Mouse (Mus musculus) neural tube, embryonic 15.5 days (tissue): ENCODE data around the gene Cldn19. TPM values are rescaled to one million over a fixed set of nuclear protein-coding genes. Genes with fewer than 3 reads are reported as not detected.

Experiments
- ATAC-seq: fragments of 200-750 bp; cut with Nextera tagmentation; 2 replicates; pipeline ENCODE4 v1.8.0; 2017; ENCODE audit warnings: mild to moderate bottlenecking, moderate TSS enrichment, moderate library complexity; ENCODE audit not compliant: low FRiP score
- H3K27ac ChIP-seq: fragments of 300-500 bp; sonication (generic); replicated peaks from 2 replicates; pipeline ENCODE4 v1.5.1; 2015; ENCODE audit warnings: mild to moderate bottlenecking, inconsistent platforms
- H3K27me3 ChIP-seq: fragments of 300-500 bp; sonication (generic); replicated peaks from 2 replicates; pipeline ENCODE4 v1.6.1; 2015; ENCODE audit warnings: inconsistent platforms
- H3K36me3 ChIP-seq: fragments of 300-500 bp; sonication (generic); 2 replicates; pipeline ENCODE4 v1.6.1; 2015; ENCODE audit warnings: inconsistent platforms
- H3K4me1 ChIP-seq: fragments of 300-500 bp; sonication (generic); 2 replicates; pipeline ENCODE4 v1.6.1; 2015; ENCODE audit warnings: inconsistent platforms
- H3K4me2 ChIP-seq: fragments of 300-500 bp; sonication (generic); 2 replicates; pipeline ENCODE4 v1.6.1; 2015; ENCODE audit warnings: inconsistent platforms, mild to moderate bottlenecking, moderate library complexity
- H3K4me3 ChIP-seq: fragments of 300-500 bp; sonication (generic); replicated peaks from 2 replicates; pipeline ENCODE4 v1.5.1; 2015; ENCODE audit warnings: mild to moderate bottlenecking, inconsistent platforms
- H3K9ac ChIP-seq: fragments of 300-500 bp; sonication (generic); replicated peaks from 2 replicates; pipeline ENCODE4 v1.6.1; 2015; ENCODE audit warnings: mild to moderate bottlenecking, inconsistent platforms
- H3K9me3 ChIP-seq: fragments of 300-500 bp; sonication (generic); replicated peaks from 2 replicates; pipeline ENCODE4 v1.6.1; 2016; ENCODE audit warnings: inconsistent platforms
- WGBS: fragments of 180-500 bp; shearing (Covaris S2); methylation state at CpG from one replicate; pipeline ENCODE4 v1.1.7; 2015; ENCODE audit warnings: mixed read lengths; 5-methylcytosine and 5-hydroxymethylcytosine counted together
- polyA plus RNA-seq: library from polyadenylated mRNA; unstranded; fragments of >200 nt; fragmentation: Nextera tagmentation; extraction: Ambion mirVana; gene quantifications from 2 replicates; pipeline ENCODE4 v1.2.1, GENCODE M21; 2015

Cldn19 gene
- polyA plus RNA-seq, 1 experiment from 2014 or later, result 0.81 TPM

GRCm38 (mm10) chr4:119285336-119285735 lies 30.1 kb downstream of the Cldn19 start:
- peaks cover 15% of the 10 kb centered on the region for H3K4me1 ChIP-seq
- H3K36me3 ChIP-seq, result peaks cover 35% of the 10 kb centered on the region
- no peaks in the 10 kb centered on the region for H3K9me3 ChIP-seq
- no peak overlapping the region for H3K9ac ChIP-seq
- H3K4me3 ChIP-seq, result no peak overlapping the region
- H3K27ac ChIP-seq, result no peak overlapping the region
- 89% methylated on average over 2 of the region's 2 CpGs for WGBS
- ATAC-seq, result no peak
- H3K4me2 ChIP-seq, result no peak overlapping the region
- H3K27me3 ChIP-seq, result no peaks in the 10 kb centered on the region

DNA sequence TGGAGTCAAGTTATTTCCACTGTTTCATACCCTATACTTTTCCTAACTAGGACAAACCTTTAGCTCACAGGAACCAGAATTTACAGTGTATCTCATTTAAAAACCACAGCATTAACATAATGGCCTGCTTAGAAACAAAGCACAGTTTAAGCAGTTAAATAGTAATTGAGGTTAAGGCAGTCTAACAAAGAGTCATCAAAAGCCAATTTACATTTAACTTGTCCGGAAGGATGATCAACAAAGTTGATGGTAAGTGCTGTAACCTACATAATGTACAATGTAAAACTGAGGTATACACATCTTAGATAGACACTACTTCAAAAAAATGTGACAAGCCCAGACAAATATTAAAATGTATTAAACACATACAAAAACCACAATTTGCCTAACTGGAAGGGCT lies 36.7 kb downstream of the Cldn19 start:
- peak overlapping the region; percentile 73 for H3K4me2 ChIP-seq
- no peak for ATAC-seq
- peak overlapping the region; percentile 82 for H3K9ac ChIP-seq
- peak overlapping the region; percentile 87 for H3K4me3 ChIP-seq
- no peaks in the 10 kb centered on the region for H3K9me3 ChIP-seq
- WGBS, result 47% methylated on average over 1 of the region's 1 CpGs
- H3K27me3 ChIP-seq, result no peaks in the 10 kb centered on the region
- H3K27ac ChIP-seq, result peak overlapping the region; percentile 98; the same call in 1 of the 2 replicates
- no peaks in the 10 kb centered on the region for H3K36me3 ChIP-seq
- peaks cover 48% of the 10 kb centered on the region for H3K4me1 ChIP-seq

DNA sequence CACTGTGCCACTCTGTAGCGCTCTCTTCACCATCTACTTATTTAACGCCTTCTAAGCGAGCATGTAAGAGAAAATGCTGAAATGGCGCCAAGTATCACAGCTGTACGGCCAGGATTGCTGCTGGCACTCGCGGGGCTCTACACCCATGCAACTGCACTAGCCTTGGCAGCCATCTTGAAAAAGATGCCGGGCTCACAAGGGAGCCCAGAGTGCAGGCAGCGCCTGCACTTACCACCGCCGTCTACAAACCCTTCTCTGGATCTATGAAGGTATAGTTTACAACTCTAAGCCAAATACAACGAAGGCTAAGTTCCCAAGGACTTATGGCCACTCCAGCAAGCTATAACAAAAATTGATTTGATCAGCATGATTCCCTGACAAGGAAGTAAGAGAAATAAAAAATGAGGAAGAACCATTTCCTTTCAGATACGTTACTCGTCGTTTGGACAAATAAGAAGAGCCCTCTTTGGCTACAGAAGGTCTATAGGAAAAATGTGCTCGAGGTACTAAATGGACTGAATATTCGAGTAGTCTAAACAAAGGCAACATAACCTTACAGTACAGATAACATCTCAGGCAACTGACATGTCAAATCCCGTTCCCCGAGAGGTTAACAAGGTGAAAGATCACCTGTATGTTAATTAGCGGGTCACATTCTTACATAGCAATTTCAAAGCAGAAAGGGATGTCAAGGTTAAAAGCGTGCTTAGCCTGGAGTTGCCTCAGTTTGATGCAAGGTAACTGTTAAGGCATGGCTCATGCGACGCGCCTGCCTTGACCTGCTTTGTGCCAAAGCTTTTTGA lies 37.8 kb downstream of the Cldn19 start:
- 1% methylated on average over 24 of the region's 24 CpGs for WGBS
- Histone ChIP-seq H3K4me1 (peaks cover 39% of the 10 kb centered on the region), H3K27me3 (no peaks in the 10 kb centered on the region), H3K27ac (peak overlapping the region; percentile 98), H3K4me3 (peak overlapping the region; percentile 87), H3K9ac (peak overlapping the region; percentile 82), H3K36me3 (no peaks in the 10 kb centered on the region), H3K9me3 (no peaks in the 10 kb centered on the region), H3K4me2 (peak overlapping the region; percentile 73)
- no peak for ATAC-seq

DNA sequence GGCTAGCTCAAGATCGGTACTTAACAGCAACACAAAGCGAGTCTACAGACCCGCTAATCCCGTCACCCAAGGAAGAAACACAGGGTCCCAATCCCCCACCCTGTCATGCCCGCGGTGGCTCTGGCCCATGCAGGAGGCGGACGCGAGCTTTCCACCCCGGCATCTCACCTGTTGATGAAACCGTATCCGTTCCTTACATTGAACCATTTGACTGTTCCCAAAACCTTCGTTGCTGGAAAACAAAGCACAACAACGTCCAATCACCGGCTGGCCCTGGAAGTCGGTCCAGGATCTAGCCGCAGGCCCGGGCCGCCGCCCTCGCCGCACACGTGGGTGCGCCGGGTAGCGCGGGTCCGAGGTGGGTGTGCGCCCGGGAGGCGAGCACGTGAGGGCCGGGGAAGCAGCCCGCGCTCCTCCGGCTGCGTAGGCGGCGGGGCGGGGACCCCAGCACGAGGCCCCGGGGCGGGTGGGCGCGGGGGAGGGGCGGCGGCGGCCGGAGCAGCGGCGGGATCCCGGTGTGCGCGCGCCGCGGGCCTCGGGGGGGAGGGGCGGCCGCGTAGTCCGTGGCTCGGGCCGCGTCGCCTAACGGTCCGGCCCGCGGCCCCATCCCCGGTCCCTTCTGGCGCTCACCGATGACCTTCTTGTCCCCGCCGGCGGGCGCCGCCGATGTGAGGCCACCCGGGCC lies 38.5 kb downstream of the Cldn19 start:
- peak; percentile 27; the same call in 1 of the 2 replicates for ATAC-seq
- Histone ChIP-seq H3K36me3 (no peaks in the 10 kb centered on the region), H3K4me3 (peak overlapping the region; percentile 87), H3K4me1 (peaks cover 39% of the 10 kb centered on the region), H3K27me3 (no peaks in the 10 kb centered on the region), H3K4me2 (peak overlapping the region; percentile 73), H3K9ac (peak overlapping the region; percentile 82), H3K27ac (peak overlapping the region; percentile 98), H3K9me3 (no peaks in the 10 kb centered on the region)
- WGBS, result under 1% methylated on average over 52 of the region's 80 CpGs

DNA sequence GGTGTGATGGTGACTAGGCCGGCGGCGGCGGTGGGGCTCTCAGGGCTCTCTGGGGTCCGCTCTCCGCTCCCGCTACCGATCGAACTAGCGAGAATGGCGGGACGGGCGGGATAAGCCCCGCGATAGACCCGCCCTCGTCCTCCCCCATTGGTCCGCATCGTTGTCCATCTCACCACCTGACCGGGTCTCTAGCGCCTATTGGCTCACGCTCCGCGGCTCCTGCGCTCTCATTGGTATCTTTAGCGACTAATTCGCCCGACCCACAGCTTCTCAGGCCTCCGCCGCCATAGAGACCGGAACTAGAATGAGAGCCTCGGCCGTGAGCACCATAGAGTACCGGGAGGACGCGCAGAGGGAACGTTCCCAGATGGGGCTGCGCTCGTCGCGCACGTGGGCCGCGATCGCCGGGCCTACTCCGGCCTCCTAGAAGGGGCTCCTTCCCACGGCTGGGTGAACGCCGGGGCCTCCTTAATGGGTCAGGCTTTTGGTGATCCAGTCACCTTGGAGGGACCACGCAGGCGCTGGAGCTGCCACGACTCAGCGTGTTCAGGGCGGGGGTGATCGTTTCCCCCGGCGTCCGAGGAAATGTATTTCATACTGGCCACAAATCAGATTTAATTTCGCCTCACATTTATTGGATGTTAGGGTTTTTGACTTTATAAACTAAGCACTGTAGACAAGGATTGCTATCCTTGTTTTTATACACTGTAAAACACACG lies 39.4 kb downstream of the Cldn19 start, which contains the start of gene Ybx1:
Gene Ybx1 (minus strand): TSS at position 190 of the 719 bp plus-strand sequence.
- Histone ChIP-seq H3K4me1 (peaks cover 36% of the 10 kb centered on the region), H3K27me3 (no peaks in the 10 kb centered on the region), H3K36me3 (no peaks in the 10 kb centered on the region), H3K9ac (peak within 1 kb of the TSS; percentile 82), H3K9me3 (no peaks in the 10 kb centered on the region), H3K27ac (peak within 1 kb of the TSS; percentile 98), H3K4me2 (peak within 1 kb of the TSS; percentile 73), H3K4me3 (peak within 1 kb of the TSS; percentile 87)
- peak; percentile 99 for ATAC-seq
- WGBS, result under 1% methylated on average over 59 of the region's 61 CpGs

DNA sequence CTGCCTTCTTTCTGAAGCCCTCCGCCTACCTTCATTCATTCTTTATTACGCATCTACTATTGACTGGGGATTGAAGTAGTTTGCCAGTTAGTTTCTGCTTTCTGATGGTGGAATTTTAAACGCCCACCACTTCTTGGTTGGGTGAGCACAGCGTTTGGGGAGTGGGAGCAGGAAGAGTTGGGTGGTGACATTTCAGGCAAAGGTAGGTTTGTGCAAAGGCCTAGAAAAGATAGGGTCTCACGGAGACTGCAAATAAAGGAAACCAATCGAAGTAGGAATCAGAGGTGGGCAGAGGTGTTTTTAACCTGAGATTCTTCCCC lies 39.9 kb downstream of the Cldn19 start:
- Histone ChIP-seq H3K9ac (peak overlapping the region; percentile 77), H3K27ac (peak overlapping the region; percentile 98), H3K36me3 (no peaks in the 10 kb centered on the region), H3K27me3 (no peaks in the 10 kb centered on the region), H3K4me1 (peaks cover 36% of the 10 kb centered on the region), H3K9me3 (no peaks in the 10 kb centered on the region), H3K4me2 (peak overlapping the region; percentile 65), H3K4me3 (peak overlapping the region; percentile 87)
- no peak for ATAC-seq
- WGBS, result 5% methylated on average over 6 of the region's 6 CpGs

DNA sequence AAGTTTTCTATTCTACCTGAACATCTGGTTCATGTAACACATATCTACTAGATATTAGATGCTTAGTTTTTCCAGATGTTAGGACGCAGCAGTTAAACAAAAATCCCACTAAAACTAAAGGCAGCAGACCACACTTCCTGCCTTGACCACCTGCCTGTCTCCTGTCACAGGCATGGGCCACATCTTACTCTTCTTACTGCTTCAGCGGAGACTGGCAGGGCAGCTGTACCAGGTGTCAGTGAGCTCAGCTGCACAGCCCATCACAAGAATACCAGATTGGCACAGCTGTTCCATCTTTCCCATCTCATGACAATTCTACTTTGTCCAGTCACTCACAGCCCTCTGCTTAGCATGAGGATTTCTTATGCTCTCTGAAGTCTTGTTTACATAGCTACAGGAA lies 42.1 kb downstream of the Cldn19 start:
- no peak overlapping the region for H3K4me2 ChIP-seq
- H3K36me3 ChIP-seq, result no peaks in the 10 kb centered on the region
- H3K9ac ChIP-seq, result no peak overlapping the region
- WGBS, result 89% methylated on average over 2 of the region's 2 CpGs
- H3K4me1 ChIP-seq, result peaks cover 15% of the 10 kb centered on the region
- H3K4me3 ChIP-seq, result no peak overlapping the region
- no peak overlapping the region for H3K27ac ChIP-seq
- H3K9me3 ChIP-seq, result no peaks in the 10 kb centered on the region
- no peak for ATAC-seq
- no peaks in the 10 kb centered on the region for H3K27me3 ChIP-seq

DNA sequence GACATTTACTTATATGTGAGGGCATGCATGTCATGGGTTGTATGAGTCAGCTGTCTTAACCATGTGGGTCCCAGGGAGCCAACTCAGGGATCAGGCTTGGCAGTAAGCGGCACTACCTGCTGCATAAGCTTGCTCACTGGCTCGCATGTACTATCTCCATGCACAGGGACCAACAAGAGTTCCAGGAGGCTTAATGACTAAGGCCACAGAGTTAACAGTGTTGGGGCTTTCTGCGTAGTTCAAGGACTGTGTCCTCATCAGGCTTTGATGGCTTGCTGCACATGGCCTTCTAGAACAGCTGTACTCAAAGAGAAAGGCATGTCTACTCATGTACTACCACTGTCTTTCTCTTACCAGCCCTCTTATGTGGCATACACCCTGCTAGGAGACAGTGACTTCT lies 45.5 kb downstream of the Cldn19 start:
- 95% methylated on average over 3 of the region's 3 CpGs for WGBS
- Histone ChIP-seq H3K27ac (no peak overlapping the region), H3K4me3 (no peak overlapping the region), H3K4me2 (no peak overlapping the region), H3K9ac (no peak overlapping the region), H3K36me3 (no peaks in the 10 kb centered on the region), H3K27me3 (no peaks in the 10 kb centered on the region), H3K4me1 (peaks cover 3% of the 10 kb centered on the region), H3K9me3 (no peaks in the 10 kb centered on the region)
- no peak for ATAC-seq

- no peak overlapping the region for H3K27ac ChIP-seq
- no peaks in the 10 kb centered on the region for H3K4me1 ChIP-seq
- H3K9me3 ChIP-seq, result no peaks in the 10 kb centered on the region
- H3K4me3 ChIP-seq, result no peak overlapping the region
- H3K27me3 ChIP-seq, result no peaks in the 10 kb centered on the region
- no peak overlapping the region for H3K9ac ChIP-seq
- 0 out of 2 replicates have a peak, but pooled peaks cover 2% of the 10 kb centered on the region for H3K36me3 ChIP-seq
- WGBS, result 84% methylated on average over 3 of the region's 3 CpGs
- H3K4me2 ChIP-seq, result no peak overlapping the region
- no peak for ATAC-seq
These were observed 46.6 kb downstream of the Cldn19 start for GRCm38 (mm10) chr4:119301777-119302176.

GRCm38 (mm10) chr4:119303291-119303690 lies 48.1 kb downstream of the Cldn19 start:
- Histone ChIP-seq H3K27me3 (no peaks in the 10 kb centered on the region), H3K9ac (no peak overlapping the region), H3K4me3 (no peak overlapping the region), H3K27ac (no peak overlapping the region), H3K9me3 (no peaks in the 10 kb centered on the region), H3K36me3 (peaks cover 14% of the 10 kb centered on the region), H3K4me2 (no peak overlapping the region), H3K4me1 (no peaks in the 10 kb centered on the region)
- 95% methylated on average over 8 of the region's 8 CpGs for WGBS
- no peak for ATAC-seq

DNA sequence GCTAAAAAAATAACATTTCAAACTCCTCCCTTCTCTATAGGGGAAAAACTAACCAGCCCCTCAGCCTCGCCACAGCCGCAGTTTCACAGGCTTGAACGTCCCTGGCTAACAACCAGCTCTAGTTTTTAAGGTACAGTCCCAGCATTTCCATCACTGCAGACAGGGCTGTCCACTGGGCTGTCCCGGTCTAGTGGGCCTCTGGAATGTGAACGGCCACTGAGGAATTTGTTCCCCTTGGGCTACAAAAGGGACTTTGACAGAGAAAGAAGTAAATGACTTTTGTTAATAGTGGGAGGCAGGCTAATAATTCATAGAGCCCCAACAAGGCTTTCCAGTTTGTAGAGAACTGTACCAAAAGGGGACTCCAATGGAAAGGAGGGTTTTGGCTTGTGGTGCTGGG lies 50.2 kb downstream of the Cldn19 start:
- peaks cover 29% of the 10 kb centered on the region for H3K36me3 ChIP-seq
- no peak overlapping the region for H3K9ac ChIP-seq
- no peaks in the 10 kb centered on the region for H3K9me3 ChIP-seq
- H3K4me3 ChIP-seq, result no peak overlapping the region
- 58% methylated on average over 5 of the region's 5 CpGs for WGBS
- no peaks in the 10 kb centered on the region for H3K27me3 ChIP-seq
- ATAC-seq, result no peak
- H3K4me2 ChIP-seq, result no peak overlapping the region
- H3K4me1 ChIP-seq, result no peaks in the 10 kb centered on the region
- no peak overlapping the region for H3K27ac ChIP-seq
